Mouse (Mus musculus): ENCODE results near the gene Muc4. TPM values are rescaled to one million over a fixed set of nuclear protein-coding genes. Genes with fewer than 3 reads are reported as not detected.

Muc4 gene
- total and polyA plus RNA-seq, 2 experiments = 0.02 to 0.18 TPM

DNA sequence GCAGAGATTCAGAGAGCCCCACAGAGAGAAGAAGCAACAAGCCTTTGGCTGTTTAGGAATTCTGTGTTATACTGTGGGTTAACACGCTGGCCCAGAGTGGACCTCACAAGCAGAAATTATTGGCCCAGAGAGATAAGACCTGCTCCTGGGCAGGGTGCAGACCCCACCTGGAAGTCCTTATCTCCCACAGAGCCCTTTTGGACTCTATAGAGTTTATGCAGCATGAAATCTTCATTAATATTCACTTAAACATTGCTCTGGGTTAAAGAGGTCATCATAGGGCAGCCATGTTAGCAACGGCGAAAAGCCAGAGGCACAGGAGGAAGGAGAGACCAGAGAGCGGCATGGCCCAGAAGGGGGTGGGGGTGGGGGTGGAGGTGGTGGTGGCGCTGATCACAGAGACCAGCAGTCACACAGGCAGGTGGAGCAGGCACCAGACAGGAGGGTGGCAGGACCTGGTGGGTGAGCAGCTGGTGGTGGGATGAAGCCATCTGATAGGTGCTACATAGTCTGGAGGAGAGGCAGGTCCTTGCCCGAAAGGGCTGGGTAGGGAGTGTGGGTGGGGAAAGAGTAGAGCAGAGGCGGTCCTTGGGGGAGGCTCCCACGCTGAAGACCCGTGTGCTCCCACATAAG lies 27.7 kb upstream of the Muc4 start:
- Histone ChIP-seq H3K9ac (ENCODE audit: low read depth, low read length) (no peak overlapping the region), H3K4me3 (ENCODE audit: insufficient read depth, low read depth, low read length) (no peak overlapping the region), H3K4me1 (ENCODE audit: control insufficient read depth, insufficient read depth, low read length) (peaks cover 4% of the 10 kb centered on the region; the same call in 1 of the 2 replicates), H3K27ac (replicated peaks; ENCODE audit: insufficient read depth, low read depth, low read length) (no peak overlapping the region), H3K79me2 (ENCODE audit: control insufficient read depth, insufficient read depth, low read length) (no peaks in the 10 kb centered on the region), H3K36me3 (ENCODE audit: control insufficient read depth, insufficient read depth, low read length) (no peaks in the 10 kb centered on the region), H3K27me3 (ENCODE audit: control insufficient read depth, insufficient read depth, low read length) (no peaks in the 10 kb centered on the region)
- 76% methylated on average over 9 of the region's 9 CpGs for WGBS
- DNase-seq (ENCODE audit: extremely low read depth, low read depth, low spot score) = no peak
- TF ChIP-seq POLR2A (IDR thresholded peaks at IDR 0.05; ENCODE audit: extremely low read depth, insufficient read depth, low read length) (no peak), CTCF (IDR thresholded peaks at IDR 0.05; ENCODE audit: low read depth, low read length) (no peak)

GRCm38 (mm10) chr16:32708457-32709033 lies 27.1 kb upstream of the Muc4 start:
- peaks cover 4% of the 10 kb centered on the region for H3K4me1 ChIP-seq (ENCODE audit: control insufficient read depth, insufficient read depth, low read length)
- no peaks in the 10 kb centered on the region for H3K36me3 ChIP-seq (ENCODE audit: control insufficient read depth, insufficient read depth, low read length)
- no peaks in the 10 kb centered on the region for H3K79me2 ChIP-seq (ENCODE audit: control insufficient read depth, insufficient read depth, low read length)
- H3K27ac ChIP-seq (replicated peaks; ENCODE audit: insufficient read depth, low read depth, low read length) = no peak overlapping the region
- no peak for DNase-seq (ENCODE audit: extremely low read depth, low read depth, low spot score)
- H3K9ac ChIP-seq (ENCODE audit: low read depth, low read length) = no peak overlapping the region
- no peak overlapping the region for H3K4me3 ChIP-seq (ENCODE audit: insufficient read depth, low read depth, low read length)
- H3K27me3 ChIP-seq (ENCODE audit: control insufficient read depth, insufficient read depth, low read length) = no peaks in the 10 kb centered on the region
- TF ChIP-seq POLR2A (IDR thresholded peaks at IDR 0.05; ENCODE audit: extremely low read depth, insufficient read depth, low read length) (no peak), CTCF (IDR thresholded peaks at IDR 0.05; ENCODE audit: low read depth, low read length) (no peak)
- 94% methylated on average over 10 of the region's 10 CpGs for WGBS

DNA sequence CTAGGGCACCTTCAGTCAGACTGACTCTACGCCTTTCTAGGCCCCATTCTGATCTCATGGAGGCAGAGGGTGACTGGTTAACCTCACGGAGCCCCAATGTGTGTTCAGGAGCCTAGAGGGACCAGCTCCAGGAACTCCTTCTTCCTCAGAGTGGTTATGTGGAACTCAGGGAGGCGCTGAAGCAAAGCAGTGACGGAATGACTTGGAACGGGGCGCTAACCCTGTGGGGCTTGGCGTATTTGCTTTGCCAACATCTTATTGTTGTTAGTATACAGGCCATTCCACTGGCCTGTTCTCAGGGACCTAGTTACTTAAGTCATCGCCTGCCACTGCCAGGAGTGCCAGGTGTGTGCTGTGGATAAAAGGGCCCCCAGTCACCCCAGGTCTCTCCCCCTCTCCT lies 26.6 kb upstream of the Muc4 start:
- Histone ChIP-seq H3K27ac (replicated peaks; ENCODE audit: insufficient read depth, low read depth, low read length) (no peak overlapping the region), H3K79me2 (ENCODE audit: control insufficient read depth, insufficient read depth, low read length) (no peaks in the 10 kb centered on the region), H3K4me3 (ENCODE audit: insufficient read depth, low read depth, low read length) (no peak overlapping the region), H3K4me1 (ENCODE audit: control insufficient read depth, insufficient read depth, low read length) (peaks cover 3% of the 10 kb centered on the region), H3K9ac (ENCODE audit: low read depth, low read length) (no peak overlapping the region), H3K36me3 (ENCODE audit: control insufficient read depth, insufficient read depth, low read length) (no peaks in the 10 kb centered on the region), H3K27me3 (ENCODE audit: control insufficient read depth, insufficient read depth, low read length) (no peaks in the 10 kb centered on the region)
- WGBS = 97% methylated on average over 8 of the region's 8 CpGs
- TF ChIP-seq CTCF (IDR thresholded peaks at IDR 0.05; ENCODE audit: low read depth, low read length) = no peak
- TF ChIP-seq POLR2A (IDR thresholded peaks at IDR 0.05; ENCODE audit: extremely low read depth, insufficient read depth, low read length) = no peak
- no peak for DNase-seq (ENCODE audit: extremely low read depth, low read depth, low spot score)

DNA sequence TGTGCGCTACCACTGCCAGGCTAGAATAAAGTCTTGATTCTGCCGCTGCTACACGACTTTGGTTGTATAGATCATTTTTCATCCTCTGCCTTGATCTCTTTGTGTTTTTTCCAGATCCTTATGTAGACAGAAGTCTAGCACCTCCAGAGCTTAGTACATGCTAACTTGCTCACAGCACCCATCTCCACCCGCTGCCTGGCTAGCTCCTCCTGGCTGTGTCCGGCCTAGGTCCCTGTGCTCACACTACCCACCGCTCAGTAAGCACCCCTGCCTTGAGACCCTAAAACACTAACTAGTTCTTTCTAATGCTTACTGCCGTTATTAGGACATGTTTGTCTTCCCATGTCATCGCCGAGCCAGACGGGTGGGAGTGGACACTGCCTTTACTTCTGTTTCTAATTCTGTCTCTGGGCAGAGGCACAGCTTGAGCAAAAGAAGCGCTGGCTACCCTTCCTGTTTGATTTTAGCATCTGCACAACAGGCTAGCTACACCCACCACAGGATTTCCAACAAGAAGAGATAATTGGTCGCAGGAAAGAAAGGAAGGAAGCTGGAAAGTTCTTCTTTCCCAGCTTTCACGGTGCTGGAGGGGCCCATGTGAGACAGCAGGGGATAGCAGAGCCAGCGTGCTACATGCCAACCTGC lies 25.1 kb upstream of the Muc4 start:
- H3K27me3 ChIP-seq (ENCODE audit: control insufficient read depth, insufficient read depth, low read length) = no peaks in the 10 kb centered on the region
- no peak overlapping the region for H3K4me3 ChIP-seq (ENCODE audit: insufficient read depth, low read depth, low read length)
- 74% methylated on average over 14 of the region's 14 CpGs for WGBS

GRCm38 (mm10) chr16:32712202-32712601 lies 23.5 kb upstream of the Muc4 start:
- no peaks in the 10 kb centered on the region for H3K79me2 ChIP-seq (ENCODE audit: control insufficient read depth, insufficient read depth, low read length)
- WGBS = 92% methylated on average over 11 of the region's 11 CpGs
- no peaks in the 10 kb centered on the region for H3K36me3 ChIP-seq (ENCODE audit: control insufficient read depth, insufficient read depth, low read length)
- no peak overlapping the region for H3K27ac ChIP-seq (replicated peaks; ENCODE audit: insufficient read depth, low read depth, low read length)
- peaks cover 5% of the 10 kb centered on the region for H3K4me1 ChIP-seq (ENCODE audit: control insufficient read depth, insufficient read depth, low read length)
- DNase-seq (ENCODE audit: extremely low read depth, low read depth, low spot score) = no peak
- no peak overlapping the region for H3K9ac ChIP-seq (ENCODE audit: low read depth, low read length)
- TF ChIP-seq CTCF (IDR thresholded peaks at IDR 0.05; ENCODE audit: low read depth, low read length) (no peak), POLR2A (IDR thresholded peaks at IDR 0.05; ENCODE audit: extremely low read depth, insufficient read depth, low read length) (no peak)
- H3K4me3 ChIP-seq (ENCODE audit: insufficient read depth, low read depth, low read length) = no peak overlapping the region
- H3K27me3 ChIP-seq (ENCODE audit: control insufficient read depth, insufficient read depth, low read length) = no peaks in the 10 kb centered on the region

More for the DNA sequence above, 25.1 kb upstream of the Muc4 start:
- Histone ChIP-seq H3K27ac (replicated peaks; ENCODE audit: insufficient read depth, low read depth, low read length) (no peak overlapping the region), H3K4me1 (ENCODE audit: control insufficient read depth, insufficient read depth, low read length) (peaks cover 5% of the 10 kb centered on the region), H3K36me3 (ENCODE audit: control insufficient read depth, insufficient read depth, low read length) (no peaks in the 10 kb centered on the region), H3K9ac (ENCODE audit: low read depth, low read length) (no peak overlapping the region), H3K79me2 (ENCODE audit: control insufficient read depth, insufficient read depth, low read length) (no peaks in the 10 kb centered on the region)
- no peak for DNase-seq (ENCODE audit: extremely low read depth, low read depth, low spot score)
- TF ChIP-seq CTCF (IDR thresholded peaks at IDR 0.05; ENCODE audit: low read depth, low read length) (no peak), POLR2A (IDR thresholded peaks at IDR 0.05; ENCODE audit: extremely low read depth, insufficient read depth, low read length) (no peak)

- no peaks in the 10 kb centered on the region for H3K36me3 ChIP-seq (ENCODE audit: control insufficient read depth, insufficient read depth, low read length)
- no peak overlapping the region for H3K27ac ChIP-seq (replicated peaks; ENCODE audit: insufficient read depth, low read depth, low read length)
- no peak overlapping the region for H3K4me3 ChIP-seq (ENCODE audit: insufficient read depth, low read depth, low read length)
- no peaks in the 10 kb centered on the region for H3K79me2 ChIP-seq (ENCODE audit: control insufficient read depth, insufficient read depth, low read length)
- no peaks in the 10 kb centered on the region for H3K27me3 ChIP-seq (ENCODE audit: control insufficient read depth, insufficient read depth, low read length)
- H3K9ac ChIP-seq (ENCODE audit: low read depth, low read length) = no peak overlapping the region
- peaks cover 5% of the 10 kb centered on the region for H3K4me1 ChIP-seq (ENCODE audit: control insufficient read depth, insufficient read depth, low read length)
- peak; percentile 83 for DNase-seq (ENCODE audit: extremely low read depth, low read depth, low spot score)
- no peak for TF ChIP-seq CTCF (IDR thresholded peaks at IDR 0.05; ENCODE audit: low read depth, low read length)
- no peak for TF ChIP-seq POLR2A (IDR thresholded peaks at IDR 0.05; ENCODE audit: extremely low read depth, insufficient read depth, low read length)
- 21% methylated on average over 6 of the region's 6 CpGs for WGBS
Observed at GRCm38 (mm10) chr16:32713556-32713955, 22.1 kb upstream of the Muc4 start.
